Mouse (Mus musculus) midbrain, embryonic 10.5 days (tissue): ENCODE results near the gene Intu. TPM values are rescaled to one million over a fixed set of nuclear protein-coding genes. Genes with fewer than 3 reads are reported as not detected.
A peak's percentile ranks its signal among the peaks of the same experiment; 100 is the strongest.

Source experiments
- DNase-seq: peaks from one replicate; pipeline ENCODE4 v3.0.0-alpha.2; 2017; ENCODE audit warnings: low spot score
- H3K27ac ChIP-seq: fragments of 300-500 bp; sonication (generic); replicated peaks from 2 replicates; pipeline ENCODE4 v1.5.1; 2016; ENCODE audit warnings: mild to moderate bottlenecking
- H3K27me3 ChIP-seq: fragments of 300-500 bp; sonication (generic); 2 replicates; pipeline ENCODE4 v1.6.1; 2016; ENCODE audit warnings: low read depth, mild to moderate bottlenecking; ENCODE audit not compliant: poor library complexity, severe bottlenecking
- H3K36me3 ChIP-seq: fragments of 300-500 bp; sonication (generic); 2 replicates; pipeline ENCODE4 v1.6.1; 2016; ENCODE audit warnings: mild to moderate bottlenecking, moderate library complexity
- H3K4me1 ChIP-seq: fragments of 300-500 bp; sonication (generic); 2 replicates; pipeline ENCODE4 v1.6.1; 2016
- H3K4me3 ChIP-seq: fragments of 300-500 bp; sonication (generic); 2 replicates; pipeline ENCODE4 v1.5.1; 2016; ENCODE audit warnings: mild to moderate bottlenecking, moderate library complexity
- H3K9me3 ChIP-seq: fragments of 300-500 bp; sonication (generic); replicated peaks from 2 replicates; pipeline ENCODE4 v1.6.1; 2016; ENCODE audit warnings: mild to moderate bottlenecking
- WGBS: fragments of 180-500 bp; shearing (Covaris S2); methylation state at CpG from one replicate; pipeline ENCODE4 v1.1.7; 2016; 5-methylcytosine and 5-hydroxymethylcytosine counted together
- polyA plus RNA-seq: library from polyadenylated mRNA; unstranded; fragments of >200 nt; fragmentation: Nextera tagmentation; extraction: Ambion mirVana; gene quantifications from 2 replicates; pipeline ENCODE4 v1.2.1, GENCODE M21; 2016

The Intu gene
- polyA plus RNA-seq, 1 experiment from 2014 or later, result 6.4 TPM

GRCm38 (mm10) chr3:40695162-40695561 lies 164.1 kb downstream of the Intu start:
- H3K4me3 ChIP-seq, result no peak overlapping the region
- DNase-seq, result no peak
- peaks cover 38% of the 10 kb centered on the region for H3K36me3 ChIP-seq
- peaks cover 16% of the 10 kb centered on the region for H3K4me1 ChIP-seq
- no peak overlapping the region for H3K27ac ChIP-seq
- no peaks in the 10 kb centered on the region for H3K9me3 ChIP-seq
- WGBS, result 98% methylated on average over 2 of the region's 2 CpGs
- H3K27me3 ChIP-seq, result no peaks in the 10 kb centered on the region

DNA sequence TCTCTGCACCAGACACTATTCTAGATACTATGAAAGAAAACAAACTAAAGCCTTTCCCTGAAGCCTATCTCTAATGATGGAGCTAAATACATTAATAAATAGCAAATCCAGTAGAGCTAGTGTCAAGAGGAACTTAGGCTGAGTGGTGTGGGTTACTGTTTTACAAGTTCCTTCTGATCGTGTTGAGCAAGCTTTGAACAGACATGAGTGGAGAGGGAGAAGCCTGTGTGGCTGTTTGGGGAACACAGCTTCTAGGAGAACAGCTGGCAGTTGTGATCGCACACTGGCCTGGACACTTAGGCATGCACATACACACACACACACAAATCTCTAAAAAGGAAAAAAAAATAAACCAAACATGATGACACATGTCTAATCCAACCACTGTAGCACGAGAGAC lies 167.7 kb downstream of the Intu start:
- H3K4me3 ChIP-seq, result no peak overlapping the region
- H3K27me3 ChIP-seq, result no peaks in the 10 kb centered on the region
- H3K27ac ChIP-seq, result no peak overlapping the region
- DNase-seq, result no peak
- no peaks in the 10 kb centered on the region for H3K9me3 ChIP-seq
- WGBS, result 87% methylated on average over 3 of the region's 3 CpGs
- H3K4me1 ChIP-seq, result no peaks in the 10 kb centered on the region
- H3K36me3 ChIP-seq, result peaks cover 44% of the 10 kb centered on the region

- Histone ChIP-seq H3K27me3 (no peaks in the 10 kb centered on the region), H3K27ac (no peak overlapping the region), H3K4me3 (no peak overlapping the region), H3K4me1 (no peaks in the 10 kb centered on the region), H3K9me3 (peaks cover 10% of the 10 kb centered on the region; the same call in 1 of the 2 replicates), H3K36me3 (peaks cover 12% of the 10 kb centered on the region)
- WGBS, result 84% methylated on average over 5 of the region's 5 CpGs
- no peak for DNase-seq
These were observed 173.8 kb downstream of the Intu start for GRCm38 (mm10) chr3:40704816-40705430.

DNA sequence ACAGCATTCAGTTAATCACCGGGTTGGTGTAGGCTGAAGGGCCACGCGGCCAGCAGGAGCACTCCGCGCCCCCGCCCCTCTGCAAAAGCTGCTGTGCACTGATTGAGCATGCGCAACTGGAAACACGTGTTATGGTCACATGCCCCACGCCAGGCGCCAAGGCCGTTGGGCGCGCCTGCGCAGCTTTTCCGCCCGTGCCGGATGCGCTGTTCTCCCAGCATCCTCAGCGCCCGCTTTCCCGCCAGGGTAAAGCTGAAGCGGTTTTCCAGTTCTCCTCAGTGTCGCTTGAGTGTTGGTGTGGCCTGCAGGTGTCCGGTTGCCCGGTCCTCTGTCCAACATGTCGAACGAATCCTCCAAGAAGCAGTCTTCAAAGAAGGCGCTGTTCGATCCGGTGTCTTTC lies 177.6 kb downstream of the Intu start, which contains the start of gene Slc25a31:
Gene Slc25a31, plus strand, starts transcription at position 201 of the 400 bp plus-strand sequence.
- Histone ChIP-seq H3K9me3 (peaks cover 10% of the 10 kb centered on the region; the same call in 1 of the 2 replicates), H3K36me3 (peaks cover 3% of the 10 kb centered on the region; the same call in 1 of the 2 replicates), H3K27me3 (no peaks in the 10 kb centered on the region), H3K27ac (no peak within 1 kb of the TSS), H3K4me3 (no peak within 1 kb of the TSS), H3K4me1 (no peaks in the 10 kb centered on the region)
- 94% methylated on average over 30 of the region's 30 CpGs for WGBS
- DNase-seq, result no peak

- no peaks in the 10 kb centered on the region for H3K27me3 ChIP-seq
- H3K4me1 ChIP-seq, result no peaks in the 10 kb centered on the region
- no peaks in the 10 kb centered on the region for H3K9me3 ChIP-seq
- H3K4me3 ChIP-seq, result no peak overlapping the region
- no peaks in the 10 kb centered on the region for H3K36me3 ChIP-seq
- no peak for DNase-seq
- no peak overlapping the region for H3K27ac ChIP-seq
- 66% methylated on average over 1 of the region's 1 CpGs for WGBS
These were observed 185.0 kb downstream of the Intu start for GRCm38 (mm10) chr3:40716056-40716455.

DNA sequence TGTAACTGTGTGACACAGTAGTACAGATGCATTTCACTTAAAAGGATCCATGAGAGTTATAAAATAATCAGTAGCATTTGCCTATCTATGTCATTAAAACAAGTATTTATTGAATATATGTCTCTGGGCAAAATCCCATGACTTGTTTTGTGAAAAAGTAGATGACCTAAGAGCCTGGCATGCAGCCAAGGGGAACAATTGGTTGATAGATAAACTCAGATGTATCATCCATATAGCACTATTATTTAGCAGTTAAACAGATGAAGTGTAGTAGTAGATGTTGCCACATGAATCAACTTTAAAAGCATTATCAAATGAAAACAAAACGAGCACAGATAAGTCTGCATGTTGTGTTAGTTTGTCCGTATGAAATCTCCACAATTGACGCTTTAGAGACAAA lies 187.9 kb downstream of the Intu start:
- 91% methylated on average over 3 of the region's 3 CpGs for WGBS

DNA sequence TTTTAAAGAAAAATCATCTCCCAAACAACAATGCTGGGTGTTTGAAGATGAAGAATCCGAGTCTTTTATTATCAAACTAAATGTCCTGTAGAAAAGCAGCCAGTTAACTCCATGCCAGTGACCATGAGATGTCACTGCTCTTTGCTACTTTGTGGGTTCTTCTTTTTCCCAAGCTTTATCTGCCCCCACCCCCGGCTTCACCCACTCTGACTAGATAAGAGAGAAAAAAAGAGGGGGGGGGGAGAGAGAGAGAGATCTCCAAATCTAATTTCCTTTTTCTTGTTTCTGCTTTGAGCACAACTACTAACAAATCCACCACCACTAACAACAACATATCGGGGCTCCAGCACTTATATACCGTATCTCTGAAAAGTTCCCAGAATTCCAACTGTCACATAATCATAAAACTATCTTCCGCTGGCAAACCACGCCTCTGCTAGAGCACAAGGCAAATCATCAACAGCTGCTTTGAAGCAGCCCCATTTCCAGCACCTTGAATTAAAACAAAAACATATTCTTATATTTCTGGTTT lies 207.4 kb downstream of the Intu start:
- no peak overlapping the region for H3K27ac ChIP-seq
- WGBS, result 88% methylated on average over 6 of the region's 6 CpGs
- H3K27me3 ChIP-seq, result peaks cover 4% of the 10 kb centered on the region; the same call in 1 of the 2 replicates
- H3K4me3 ChIP-seq, result no peak overlapping the region
- no peaks in the 10 kb centered on the region for H3K36me3 ChIP-seq
- H3K9me3 ChIP-seq, result no peaks in the 10 kb centered on the region
- no peak for DNase-seq
- no peaks in the 10 kb centered on the region for H3K4me1 ChIP-seq

More for the DNA sequence above, 187.9 kb downstream of the Intu start:
- H3K4me1 ChIP-seq, result no peaks in the 10 kb centered on the region
- H3K4me3 ChIP-seq, result no peak overlapping the region
- no peaks in the 10 kb centered on the region for H3K27me3 ChIP-seq
- DNase-seq, result no peak
- H3K9me3 ChIP-seq, result no peaks in the 10 kb centered on the region
- no peak overlapping the region for H3K27ac ChIP-seq
- no peaks in the 10 kb centered on the region for H3K36me3 ChIP-seq

DNA sequence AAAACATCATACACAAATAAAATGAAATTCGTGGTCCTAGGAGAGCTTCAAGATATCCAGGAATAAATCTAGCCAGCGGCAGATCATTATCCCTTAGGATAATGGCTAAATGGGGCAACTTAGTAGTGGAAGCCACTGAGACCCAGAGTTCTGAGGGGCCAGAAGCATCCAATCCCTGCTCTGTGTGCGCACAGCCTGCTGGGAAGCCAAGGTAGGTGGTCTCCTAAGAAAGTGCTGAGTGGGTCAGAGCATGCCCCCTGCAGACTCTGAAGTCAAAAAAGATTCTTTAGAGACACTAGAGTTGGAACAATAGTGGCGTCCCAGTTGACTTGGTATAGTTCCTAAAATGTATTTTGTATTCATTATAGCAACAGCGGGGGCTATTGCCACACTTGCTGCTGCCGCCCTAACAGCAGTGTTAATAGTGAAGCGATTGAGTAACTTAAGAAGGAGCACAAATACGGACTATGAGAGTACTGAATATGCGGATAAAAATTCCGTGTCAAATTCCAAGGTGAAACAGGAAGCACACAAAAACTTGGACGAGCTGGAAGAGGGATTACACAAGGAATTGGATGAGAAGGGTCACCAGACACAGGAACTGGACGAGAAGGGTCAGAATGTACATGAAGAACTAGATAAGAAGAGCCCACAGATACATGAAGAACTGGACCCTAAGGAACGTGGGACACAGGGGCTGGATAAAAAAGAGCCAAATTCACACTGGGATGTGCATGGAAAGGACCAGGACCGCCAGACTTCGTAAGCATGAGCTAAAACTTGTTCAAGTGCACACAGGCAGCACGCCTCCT lies 213.1 kb downstream of the Intu start, which contains the start of gene Hspa4l:
Gene Hspa4l, plus strand, starts transcription at position 472 of the 812 bp plus-strand sequence.
- 21% methylated on average over 16 of the region's 16 CpGs for WGBS
- peaks cover 24% of the 10 kb centered on the region for H3K4me1 ChIP-seq
- H3K27ac ChIP-seq, result peak within 1 kb of the TSS; percentile 95
- peak; percentile 27 for DNase-seq
- no peaks in the 10 kb centered on the region for H3K27me3 ChIP-seq
- no peaks in the 10 kb centered on the region for H3K9me3 ChIP-seq
- peak within 1 kb of the TSS; percentile 92 for H3K4me3 ChIP-seq
- H3K36me3 ChIP-seq, result no peaks in the 10 kb centered on the region

DNA sequence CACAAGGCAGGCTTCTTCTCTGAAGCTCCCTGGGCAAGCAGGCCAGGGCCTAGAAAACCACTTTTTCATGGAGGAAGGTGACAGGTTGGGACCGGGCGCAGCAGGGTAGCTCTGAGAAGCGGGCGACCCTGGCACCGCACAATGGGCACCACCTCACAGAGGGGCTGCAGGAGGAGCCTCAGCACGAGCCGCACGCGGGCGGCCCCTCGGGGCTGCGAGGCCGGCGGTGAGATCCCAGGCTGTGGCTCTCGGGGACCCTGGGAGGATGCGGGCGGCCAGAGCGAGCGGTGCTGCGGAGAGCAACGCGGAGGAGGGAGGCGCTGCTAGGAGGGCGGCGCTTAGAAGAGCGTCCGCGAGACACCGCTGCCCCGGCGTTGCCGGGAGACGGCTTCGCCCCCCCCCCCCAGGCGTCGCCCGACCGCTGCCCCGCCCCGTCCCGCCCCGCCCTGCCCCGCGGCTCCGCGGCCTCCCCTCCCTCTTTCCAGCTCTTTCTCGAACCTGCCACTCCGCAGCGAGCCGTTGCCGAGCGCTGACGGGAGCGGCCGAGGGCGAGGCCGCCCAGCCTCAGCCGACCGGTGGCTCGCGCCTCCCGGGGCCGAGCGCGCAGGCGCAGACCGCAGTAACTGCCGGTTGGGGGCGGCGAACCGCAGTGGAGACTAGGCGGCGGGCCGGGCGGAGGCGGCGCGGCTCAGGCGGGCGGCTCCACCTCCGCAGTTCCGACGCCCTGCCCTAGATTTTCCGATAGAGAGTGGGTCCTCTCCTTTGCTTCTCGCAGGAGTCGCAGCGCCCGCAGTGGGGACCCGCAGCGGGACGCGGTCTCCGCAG lies 214.0 kb downstream of the Intu start:
- Histone ChIP-seq H3K4me1 (peaks cover 24% of the 10 kb centered on the region), H3K9me3 (no peaks in the 10 kb centered on the region), H3K36me3 (no peaks in the 10 kb centered on the region), H3K27ac (peak overlapping the region; percentile 95), H3K4me3 (peak overlapping the region; percentile 92), H3K27me3 (no peaks in the 10 kb centered on the region)
- under 1% methylated on average over 93 of the region's 93 CpGs for WGBS
- DNase-seq, result peak; percentile 94

GRCm38 (mm10) chr3:40745661-40746547 lies 214.8 kb downstream of the Intu start:
- peak overlapping the region; percentile 92 for H3K4me3 ChIP-seq
- peak; percentile 28 for DNase-seq

More at GRCm38 (mm10) chr3:40745661-40746547, 214.8 kb downstream of the Intu start:
- WGBS, result 3% methylated on average over 37 of the region's 37 CpGs
- H3K9me3 ChIP-seq, result no peaks in the 10 kb centered on the region
- H3K36me3 ChIP-seq, result no peaks in the 10 kb centered on the region
- peak overlapping the region; percentile 95 for H3K27ac ChIP-seq
- peaks cover 24% of the 10 kb centered on the region for H3K4me1 ChIP-seq
- H3K27me3 ChIP-seq, result no peaks in the 10 kb centered on the region
